Mouse (Mus musculus): Measurements from ENCODE around the gene Fxyd2.

- TF ChIP-seq CTCF (IDR thresholded peaks at IDR 0.05; ENCODE audit: control insufficient read depth, insufficient read depth, low read length) (peak; percentile 98), POLR2A (IDR thresholded peaks at IDR 0.05; ENCODE audit: borderline replicate concordance, control insufficient read depth, low read depth, low read length) (no peak)
Measured at GRCm38 (mm10) chr9:45388385-45388994, 11.0 kb upstream of the Fxyd2 start.

Data from bone marrow, adult 2 months (tissue).